Mouse (Mus musculus) ES-Bruce4 (cell line): ENCODE measurements at regions not wholly inside any gene's neighbourhood (a gene's known extent, or its start where the extent isn't known, plus 50 kb on each side); places are given as distances from the start of the nearest gene placed in this dataset.

Experiments used
- H3K27ac ChIP-seq: 2 replicates; pipeline ENCODE4 v1.5.1; 2012; ENCODE audit warnings: low read length, inconsistent platforms; ENCODE audit not compliant: insufficient read depth
- H3K27me3 ChIP-seq: 2 replicates; pipeline ENCODE4 v1.6.1; 2012; ENCODE audit warnings: mild to moderate bottlenecking, low read length, inconsistent platforms; ENCODE audit not compliant: control insufficient read depth, poor library complexity, insufficient read depth, severe bottlenecking
- H3K36me3 ChIP-seq: 2 replicates; pipeline ENCODE4 v1.6.1; 2012; ENCODE audit warnings: inconsistent platforms, mild to moderate bottlenecking, low read length, moderate library complexity; ENCODE audit not compliant: control insufficient read depth, poor library complexity, insufficient read depth, severe bottlenecking
- H3K4me1 ChIP-seq: one replicate; pipeline ENCODE4 v1.8.1; 2011; ENCODE audit warnings: low read length; ENCODE audit not compliant: control insufficient read depth, insufficient read depth
- H3K4me3 ChIP-seq: 2 replicates; pipeline ENCODE4 v1.5.1; 2011; ENCODE audit warnings: low read depth, mild to moderate bottlenecking, low read length
- H3K9ac ChIP-seq: 2 replicates; pipeline ENCODE4 v1.6.1; 2012; ENCODE audit warnings: low read depth, mild to moderate bottlenecking, inconsistent platforms; ENCODE audit not compliant: poor library complexity, severe bottlenecking
- H3K9me3 ChIP-seq: replicated peaks from 2 replicates; pipeline ENCODE4 v1.6.1; 2012; ENCODE audit warnings: mild to moderate bottlenecking, low read length, inconsistent platforms; ENCODE audit not compliant: control insufficient read depth, poor library complexity, insufficient read depth, severe bottlenecking
- CTCF ChIP-seq: IDR thresholded peaks from one replicate; pipeline ENCODE4 v1.8.1; 2011; ENCODE audit warnings: low read depth, low read length
- EP300 ChIP-seq: IDR thresholded peaks from 2 replicates; pipeline ENCODE4 v1.6.1; 2011; ENCODE audit warnings: low read depth, low read length; ENCODE audit not compliant: insufficient read depth
- POLR2A ChIP-seq: IDR thresholded peaks from one replicate; pipeline ENCODE4 v1.8.1; 2011; ENCODE audit warnings: low read length; ENCODE audit not compliant: insufficient read depth

- no peak for TF ChIP-seq POLR2A
- H3K4me1 ChIP-seq, result no peaks in the 10 kb centered on the region
- no peaks in the 10 kb centered on the region for H3K36me3 ChIP-seq
- peak overlapping the region; percentile 72 for H3K9ac ChIP-seq
- no peaks in the 10 kb centered on the region for H3K9me3 ChIP-seq
- H3K27me3 ChIP-seq, result no peaks in the 10 kb centered on the region
- H3K4me3 ChIP-seq, result peak overlapping the region; percentile 7
- H3K27ac ChIP-seq, result no peak overlapping the region
Measured at GRCm38 (mm10) chr12:4542191-4542590, 50.2 kb upstream of the Itsn2 start.

GRCm38 (mm10) chr12:4534252-4534651 is 57.3 kb upstream of the Ncoa1 start:
- Histone ChIP-seq H3K27me3 (no peaks in the 10 kb centered on the region), H3K4me1 (no peaks in the 10 kb centered on the region), H3K9ac (no peak overlapping the region), H3K4me3 (no peak overlapping the region), H3K27ac (no peak overlapping the region), H3K36me3 (no peaks in the 10 kb centered on the region), H3K9me3 (no peaks in the 10 kb centered on the region)
- TF ChIP-seq EP300 (no peak), POLR2A (no peak), CTCF (no peak)

GRCm38 (mm10) chr12:4533710-4534109 is 56.7 kb upstream of the Ncoa1 start:
- Histone ChIP-seq H3K4me3 (no peak overlapping the region), H3K27ac (no peak overlapping the region), H3K9me3 (no peaks in the 10 kb centered on the region), H3K4me1 (no peaks in the 10 kb centered on the region), H3K27me3 (no peaks in the 10 kb centered on the region), H3K9ac (no peak overlapping the region), H3K36me3 (no peaks in the 10 kb centered on the region)
- no peak for TF ChIP-seq EP300
- TF ChIP-seq POLR2A, result no peak
- no peak for TF ChIP-seq CTCF

- Histone ChIP-seq H3K9ac (no peak overlapping the region), H3K27ac (no peak overlapping the region), H3K4me3 (no peak overlapping the region), H3K36me3 (no peaks in the 10 kb centered on the region), H3K27me3 (no peaks in the 10 kb centered on the region; the same call in 1 of the 2 replicates), H3K4me1 (no peaks in the 10 kb centered on the region), H3K9me3 (no peaks in the 10 kb centered on the region)
- TF ChIP-seq EP300 (no peak), POLR2A (no peak), CTCF (no peak)
Measured at GRCm38 (mm10) chr12:4532707-4533106, 55.7 kb upstream of the Ncoa1 start.

GRCm38 (mm10) chr12:4527027-4527426 is 50.0 kb upstream of the Ncoa1 start:
- Histone ChIP-seq H3K4me3 (no peak overlapping the region), H3K9me3 (no peaks in the 10 kb centered on the region), H3K27ac (no peak overlapping the region), H3K9ac (no peak overlapping the region), H3K27me3 (no peaks in the 10 kb centered on the region; the same call in 1 of the 2 replicates), H3K4me1 (no peaks in the 10 kb centered on the region), H3K36me3 (no peaks in the 10 kb centered on the region)
- TF ChIP-seq EP300 (no peak), POLR2A (no peak), CTCF (no peak)
